Mouse (Mus musculus) heart, adult 8-10 months (tissue): ENCODE measurements around the gene Ldb2. TPM values are rescaled to one million over a fixed set of nuclear protein-coding genes. Genes with fewer than 3 reads are reported as not detected.

Source experiments
- DNase-seq: peaks from one replicate; pipeline ENCODE4 v3.0.0; 2022; ENCODE audit warnings: low spot score
- total RNA-seq, 4 experiments: library from RNA; stranded (reverse); gene quantifications; 2 replicates each; pipeline ENCODE4 v1.2.4; 2022

Ldb2 gene
- total RNA-seq = 1 to 10 TPM; 5.2 to 8.7 (median 6.9) TPM

- peak; percentile 37 for DNase-seq
Measured at GRCm38 (mm10) chr5:44799053-44799860, at the start of gene Ldb2. TSS of gene Ldb2 (minus strand) at chr5:44799680.

GRCm38 (mm10) chr5:44831287-44831686 lies 31.8 kb upstream of the Ldb2 start:
- peak; percentile 41 for DNase-seq

GRCm38 (mm10) chr5:44815506-44815905 lies 16.0 kb upstream of the Ldb2 start:
- no peak for DNase-seq

GRCm38 (mm10) chr5:44805960-44806359 lies 6.5 kb upstream of the Ldb2 start:
- no peak for DNase-seq

DNA sequence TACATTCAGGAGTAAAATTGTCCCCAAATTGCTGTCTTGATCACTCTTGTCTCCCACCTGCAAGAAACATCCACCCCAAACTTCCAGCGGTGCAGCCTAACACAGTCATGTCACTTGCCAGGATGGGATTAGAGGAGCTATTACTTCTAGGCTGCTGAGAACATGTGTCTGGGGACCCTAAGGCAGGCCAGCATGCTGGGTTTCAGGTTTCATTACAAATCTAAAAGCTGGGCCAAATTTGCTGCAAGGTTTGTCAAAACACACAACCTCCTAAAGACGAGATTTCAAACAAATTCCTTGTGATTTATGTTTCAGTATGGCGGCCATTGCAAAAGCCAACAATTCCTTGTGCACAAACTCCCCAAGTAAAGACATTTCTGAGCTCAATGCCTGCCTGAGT lies 1.6 kb upstream of the Ldb2 start:
- no peak for DNase-seq

- DNase-seq = no peak
Measured at GRCm38 (mm10) chr5:44799861-44800260, 381 bp upstream of the Ldb2 start.

DNA sequence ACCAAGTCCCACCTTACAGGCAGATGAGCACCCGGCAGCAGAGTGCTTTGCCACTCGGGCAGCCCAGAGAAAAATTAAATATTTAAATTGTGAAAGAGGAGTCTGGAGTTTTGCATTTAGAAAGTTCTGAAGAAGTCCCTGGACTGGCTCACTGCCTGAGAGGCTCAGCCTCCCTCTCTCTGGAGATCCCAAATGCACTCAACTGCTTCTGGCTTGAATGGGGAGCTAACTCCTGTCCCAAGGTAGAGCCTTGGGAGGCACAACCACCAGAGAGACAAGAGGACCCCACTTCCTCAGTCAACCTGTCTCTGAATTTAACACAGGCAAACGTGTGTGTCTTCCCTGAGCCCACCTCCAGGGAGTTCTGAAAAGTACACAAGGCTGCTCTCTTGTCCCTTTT lies 987 bp downstream of the Ldb2 start:
- DNase-seq = peak; percentile 13

GRCm38 (mm10) chr5:44798056-44798455 lies 1.4 kb downstream of the Ldb2 start:
- no peak for DNase-seq

DNA sequence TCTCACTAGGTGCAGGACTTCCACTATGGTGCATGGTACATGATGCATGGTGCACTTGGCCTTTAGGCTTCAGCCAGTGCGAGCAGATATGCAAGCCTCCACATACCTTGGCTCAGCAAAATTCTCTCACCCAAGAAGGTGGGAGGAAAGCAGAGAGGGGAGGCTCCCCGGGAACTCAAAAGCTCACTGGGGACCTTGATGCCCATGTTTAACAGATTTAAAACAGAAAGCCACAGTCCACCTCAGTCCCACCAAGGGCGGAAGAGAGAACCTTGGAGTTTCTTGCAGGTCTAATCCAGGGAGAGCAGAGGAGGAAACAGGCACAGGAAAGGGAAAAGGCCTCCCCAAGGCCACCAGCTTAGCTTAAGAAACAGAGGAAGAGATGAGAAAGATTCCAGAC lies 14.9 kb downstream of the Ldb2 start:
- DNase-seq = no peak

DNA sequence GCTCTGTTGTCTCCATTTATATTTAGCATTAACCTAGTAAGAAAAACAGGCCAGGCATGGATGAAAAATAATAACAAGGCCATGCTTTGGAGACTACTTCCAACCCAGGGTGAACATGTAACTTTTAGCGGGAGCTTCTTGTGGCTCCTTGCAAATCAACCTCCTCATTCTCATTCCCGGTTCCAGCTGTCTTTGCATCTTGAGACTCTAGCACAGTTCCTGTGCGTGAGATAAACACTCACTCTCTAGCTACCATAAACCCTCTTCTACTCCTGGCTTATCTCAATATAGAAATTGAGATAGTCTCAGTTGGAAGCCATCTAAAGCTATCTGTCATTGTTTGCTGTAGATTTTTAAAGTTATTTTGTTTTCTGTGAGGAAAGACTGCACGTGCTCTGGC lies 20.1 kb downstream of the Ldb2 start:
- no peak for DNase-seq

GRCm38 (mm10) chr5:44768472-44768871 lies 31.0 kb downstream of the Ldb2 start:
- DNase-seq = peak; percentile 15

DNA sequence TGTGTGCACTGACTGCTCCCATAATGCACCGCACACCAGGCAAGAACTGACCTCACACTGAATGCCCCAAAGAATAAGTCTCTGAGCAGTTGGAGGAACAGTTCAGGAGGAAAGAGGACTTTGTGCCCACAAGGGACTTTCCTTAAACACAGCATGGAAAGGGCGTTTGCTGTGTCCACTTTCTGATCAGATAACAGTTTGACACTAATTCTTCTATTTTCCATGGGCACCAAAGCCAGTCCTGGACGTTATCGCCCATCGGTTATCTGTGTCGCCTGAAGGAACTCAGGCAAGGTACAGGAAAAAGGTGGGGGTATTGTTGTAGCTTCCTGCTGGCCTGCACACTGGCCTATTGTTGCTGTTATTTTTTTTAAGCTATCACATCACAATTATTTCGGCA lies 34.6 kb downstream of the Ldb2 start:
- peak; percentile 67 for DNase-seq

- DNase-seq = peak; percentile 21
Measured at GRCm38 (mm10) chr5:44759178-44759577, 40.3 kb downstream of the Ldb2 start.

DNA sequence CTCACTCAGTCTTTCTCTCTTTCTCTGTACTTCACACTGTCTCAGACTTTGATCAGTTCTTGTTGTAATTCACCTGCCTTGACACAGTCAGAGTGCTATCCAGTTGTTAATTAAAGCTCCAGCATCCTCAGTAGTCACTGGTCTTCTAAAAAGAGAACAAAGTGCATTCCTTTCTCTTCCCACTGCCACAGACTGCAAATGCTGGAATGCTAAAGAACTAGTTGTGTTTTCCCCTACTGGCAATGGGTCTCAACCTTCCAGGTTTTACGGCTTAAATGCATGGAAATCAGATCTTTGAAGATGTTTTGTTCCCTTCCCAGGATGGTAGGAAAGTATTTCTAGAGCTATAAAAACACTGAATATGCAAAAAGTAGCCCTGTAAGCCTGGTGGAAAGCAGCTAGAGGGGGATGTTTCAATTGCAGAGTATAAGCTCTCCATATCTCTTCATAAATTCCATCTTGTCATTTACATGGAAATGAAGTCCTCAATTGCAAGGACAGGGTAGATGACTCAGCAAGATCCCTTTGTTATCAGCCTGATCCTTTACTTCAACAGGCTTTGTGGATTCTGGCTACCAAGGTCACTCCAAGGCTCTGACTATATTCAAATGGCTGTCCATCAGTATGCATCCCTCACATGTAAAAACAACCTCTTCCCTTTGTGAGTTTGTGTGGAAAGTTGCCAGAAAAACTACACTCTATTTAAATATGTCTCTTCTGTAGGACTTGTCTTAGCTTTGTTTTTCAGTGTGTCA lies 45.1 kb downstream of the Ldb2 start:
- DNase-seq = no peak

GRCm38 (mm10) chr5:44745706-44746105 lies 53.8 kb downstream of the Ldb2 start:
- no peak for DNase-seq

DNA sequence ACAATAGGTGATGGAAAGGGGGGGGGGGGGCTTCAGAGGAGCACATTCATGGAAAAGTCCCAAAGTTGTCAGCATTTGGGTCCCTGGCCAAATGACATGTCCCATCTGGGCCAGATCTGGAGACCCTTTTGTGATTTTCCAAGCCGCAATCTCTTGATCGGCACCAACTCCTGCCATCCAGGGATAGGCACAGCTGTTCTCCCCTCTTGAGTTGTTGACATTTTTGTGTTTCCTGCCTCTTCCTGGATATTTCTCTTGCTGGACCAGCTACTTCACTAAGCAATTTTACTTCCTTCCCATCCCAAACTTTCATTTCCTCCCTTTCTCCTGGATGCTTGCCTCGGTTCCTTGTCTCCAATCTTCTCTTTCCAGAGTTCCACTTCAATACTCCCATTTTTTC lies 63.1 kb downstream of the Ldb2 start:
- DNase-seq = no peak

DNA sequence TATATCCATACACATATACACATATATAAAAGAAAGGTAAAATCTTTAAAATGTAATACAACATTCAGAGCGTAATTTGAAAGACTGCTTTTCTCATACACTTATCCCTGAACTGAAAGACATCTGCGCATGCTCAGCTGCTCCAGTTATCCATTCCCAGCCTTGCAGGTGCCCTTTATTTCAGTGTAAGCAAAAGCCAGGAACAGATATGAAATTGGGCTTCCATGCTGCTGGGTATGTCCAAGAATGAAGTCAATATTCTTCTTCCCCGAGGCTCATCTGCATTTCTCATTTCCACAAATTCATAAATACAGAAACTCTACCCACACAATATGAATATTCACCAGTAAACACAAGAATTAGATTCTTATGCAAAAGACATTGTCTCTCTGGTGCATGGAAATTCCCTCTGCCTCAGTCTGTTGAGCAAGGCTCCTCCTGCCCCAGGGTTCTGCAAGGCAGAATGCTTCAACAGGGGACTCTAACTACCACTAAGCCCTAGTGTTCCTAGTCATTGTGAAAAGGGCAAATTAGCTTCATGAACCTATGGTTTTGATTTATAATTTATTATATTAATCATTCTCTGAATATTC lies 65.3 kb downstream of the Ldb2 start:
- DNase-seq = no peak

GRCm38 (mm10) chr5:44729646-44730310 lies 69.7 kb downstream of the Ldb2 start:
- no peak for DNase-seq

GRCm38 (mm10) chr5:44727995-44728394 lies 71.5 kb downstream of the Ldb2 start:
- DNase-seq = no peak

DNA sequence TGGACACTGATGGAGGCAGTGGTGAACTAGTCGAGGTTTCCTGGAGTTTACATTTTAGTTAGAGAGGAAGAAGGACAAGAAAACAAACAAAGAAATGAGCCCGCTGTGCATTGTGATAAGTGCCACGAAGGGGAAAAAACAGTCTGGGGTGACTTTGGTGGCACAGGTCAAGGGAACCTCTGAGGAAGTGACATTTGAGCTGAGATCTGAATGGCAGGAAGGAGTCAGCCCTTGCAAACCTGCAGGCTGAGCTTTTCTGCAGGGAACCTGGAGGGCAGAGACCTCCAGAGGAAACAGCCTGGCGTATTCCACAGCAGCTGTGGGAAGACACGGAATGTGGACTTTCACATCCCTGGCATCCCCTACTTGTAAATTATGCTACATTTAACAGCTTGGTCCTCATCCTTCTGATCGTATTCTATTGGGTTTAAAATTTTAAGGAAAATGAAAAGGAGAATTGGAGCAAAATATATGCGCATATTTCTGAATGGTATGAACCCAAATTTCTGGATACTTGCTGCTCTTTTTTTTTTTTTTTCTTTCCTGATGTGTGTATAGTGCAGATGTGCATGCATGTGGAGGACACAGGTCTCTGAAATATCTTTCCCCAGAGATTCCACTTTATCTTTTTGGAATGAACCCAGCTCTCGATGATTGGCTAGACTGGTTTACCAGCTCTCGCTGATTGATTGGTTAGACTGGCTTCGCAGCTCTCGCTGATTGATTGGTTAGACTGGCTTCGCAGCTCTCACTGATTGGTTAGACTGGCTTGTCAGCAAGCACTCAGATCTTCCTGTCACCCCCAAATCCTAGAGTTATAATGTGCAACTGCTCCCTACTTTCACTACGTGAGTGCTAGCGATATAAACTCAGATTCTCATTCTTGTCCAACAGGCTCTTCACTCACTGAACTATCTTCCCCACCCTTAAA lies 72.7 kb downstream of the Ldb2 start:
- DNase-seq = no peak

DNA sequence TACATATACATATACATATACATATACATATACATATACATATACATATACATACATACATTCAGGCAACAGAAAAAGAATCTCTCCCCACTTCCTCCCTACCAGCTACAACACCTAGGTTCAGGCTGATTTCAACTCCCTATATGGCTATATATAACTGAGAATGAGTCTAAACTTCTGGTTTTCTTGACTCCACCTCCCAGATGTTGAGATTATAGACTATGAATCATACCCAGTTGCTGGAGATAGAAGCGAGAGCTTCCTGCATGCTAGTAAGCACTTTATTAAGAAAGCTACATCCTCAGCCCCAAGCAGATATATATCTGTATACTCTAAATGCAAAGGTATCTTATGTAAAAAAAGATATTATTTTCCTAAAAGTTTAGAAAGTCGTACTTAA lies 74.0 kb downstream of the Ldb2 start:
- DNase-seq = no peak
